Mouse (Mus musculus): ENCODE results near the gene Ago4.

GRCm38 (mm10) chr4:126464189-126464891, 68.9 kb downstream of the Ago4 start:
- no peak for TF ChIP-seq CTCF (IDR thresholded peaks at IDR 0.05; ENCODE audit: insufficient read depth, low read length)
- no peak for TF ChIP-seq POLR2A (IDR thresholded peaks at IDR 0.05; ENCODE audit: borderline replicate concordance, extremely low read depth, low read depth, low read length)

Measured in lung, adult 2 months (tissue).